9 mouse cellular contexts compared by ENCODE assay signal in the genomic region with DNA sequence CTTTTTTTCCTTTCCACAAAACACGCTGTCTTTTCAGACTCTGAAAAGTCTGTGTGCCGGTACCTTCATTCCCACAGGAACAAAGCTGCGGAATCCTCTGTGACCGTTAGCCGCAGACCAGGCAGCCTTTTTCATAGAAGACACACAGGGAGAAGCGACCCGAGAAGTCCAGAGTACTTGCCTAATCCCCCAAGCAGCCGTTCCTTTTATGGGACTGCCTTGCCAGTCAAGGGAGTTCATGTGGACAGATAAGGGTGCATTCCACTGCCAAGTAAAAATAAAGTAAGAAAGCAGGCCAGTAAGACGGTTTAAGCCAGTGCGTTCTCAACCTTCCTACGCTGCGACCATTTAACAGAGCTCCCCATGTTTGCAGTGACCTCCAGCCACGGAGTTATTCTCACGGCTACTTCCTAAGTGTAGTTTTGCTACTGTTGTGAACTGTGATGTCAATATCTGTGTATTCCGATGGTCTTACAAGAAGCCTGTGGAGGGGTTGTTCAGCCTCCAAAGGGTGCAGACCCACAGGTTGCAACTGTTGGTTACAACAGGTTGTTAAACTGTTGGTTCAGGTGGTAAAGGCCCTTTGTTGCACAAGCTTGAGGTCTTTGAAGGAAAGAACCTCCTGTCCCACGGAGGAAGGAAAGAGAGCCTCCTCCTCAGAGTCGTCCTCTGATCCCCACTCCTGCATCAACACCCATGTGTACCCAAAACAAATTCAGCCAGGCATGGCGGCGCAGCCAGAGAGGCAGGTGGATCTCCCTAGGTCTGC. TPM values are rescaled to one million over a fixed set of nuclear protein-coding genes. Genes with fewer than 3 reads are reported as not detected.
A peak's percentile ranks its signal among the peaks of the same experiment; 100 is the strongest.
DNase-seq lines count a peak whose midpoint lies in the region; ATAC-seq and TF ChIP-seq lines count a peak whose summit lies in the region.
"Had no signal": no experiment of that assay in that cellular context is flagged by ENCODE, and none has a peak within 500 bp of the region (broad histone marks: within the 10 kb centered on the region; RNA-seq: fewer than 3 reads in every experiment).

No protein-coding gene starts in this region.

- no peak for TF ChIP-seq EP300 in liver, postnatal 0 days (IDR thresholded peaks at IDR 0.05; ENCODE audit: low read depth)

- peak overlapping the region; percentile 23 for H3K4me3 ChIP-seq in heart, embryonic 15.5 days
- peak overlapping the region; percentile 18; the same call in 1 of the 2 replicates for H3K4me3 ChIP-seq in G1E (ENCODE audit: low read depth, low read length)
- no peak overlapping the region for H3K4me3 ChIP-seq in embryonic fibroblast, embryonic 13.5 days (ENCODE audit: insufficient read depth, low read length)
- H3K4me3 ChIP-seq in liver, postnatal 0 days (ENCODE audit: low read depth, low read length): 0 out of 2 replicates have a peak overlapping the region, but pooled peaks have one; percentile 11
- H3K4me3 ChIP-seq: limb, embryonic 12.5 days had no signal

- no peaks in the 10 kb centered on the region for H3K36me3 ChIP-seq in heart, embryonic 15.5 days
- H3K36me3 ChIP-seq in G1E (replicated peaks): peaks cover 70% of the 10 kb centered on the region
- peaks cover 13% of the 10 kb centered on the region; the same call in 1 of the 2 replicates for H3K36me3 ChIP-seq in liver, postnatal 0 days (replicated peaks; ENCODE audit: insufficient read depth, low read length)

- TF ChIP-seq CTCF in G1E (IDR thresholded peaks at IDR 0.05; ENCODE audit: low read depth, low read length): no peak
- no peak for TF ChIP-seq CTCF in embryonic fibroblast, embryonic 13.5 days (IDR thresholded peaks at IDR 0.05; ENCODE audit: borderline replicate concordance, insufficient read depth, low read length)
- TF ChIP-seq CTCF in liver, postnatal 0 days (IDR thresholded peaks at IDR 0.05; ENCODE audit: low read depth): no peak

- H3K9ac ChIP-seq in heart, embryonic 15.5 days: peak overlapping the region; percentile 39
- H3K9ac ChIP-seq in liver, postnatal 0 days (replicated peaks): peak overlapping the region; percentile 1; the same call in 1 of the 2 replicates
- H3K9ac ChIP-seq: limb, embryonic 12.5 days had no signal

- peak overlapping the region; percentile 97 for H3K27ac ChIP-seq in heart, embryonic 15.5 days
- H3K27ac ChIP-seq in embryonic fibroblast, embryonic 13.5 days (ENCODE audit: insufficient read depth, low read length): 0 out of 2 replicates have a peak overlapping the region, but pooled peaks have one; percentile 20
- H3K27ac ChIP-seq in liver, postnatal 0 days (ENCODE audit: low read depth): peak overlapping the region; percentile 91
- H3K27ac ChIP-seq: limb, embryonic 12.5 days had no signal

- peaks cover 78% of the 10 kb centered on the region for H3K4me1 ChIP-seq in heart, embryonic 15.5 days (replicated peaks)
- peaks cover 86% of the 10 kb centered on the region for H3K4me1 ChIP-seq in G1E (ENCODE audit: insufficient read depth, low read depth, low read length)
- H3K4me1 ChIP-seq in embryonic fibroblast, embryonic 13.5 days (ENCODE audit: control insufficient read depth, insufficient read depth, low read length): peaks cover 14% of the 10 kb centered on the region
- peaks cover 71% of the 10 kb centered on the region for H3K4me1 ChIP-seq in liver, postnatal 0 days (ENCODE audit: insufficient read depth)

- 27% methylated on average over 19 of the region's 19 CpGs for WGBS in heart, embryonic 15.5 days
- WGBS in liver, postnatal 0 days (ENCODE audit: insufficient replicate concordance): 50% methylated on average over 19 of the region's 19 CpGs

- no peak; the same call in 1 of the 2 replicates for ATAC-seq in heart, embryonic 15.5 days (replicated peaks; ENCODE audit: insufficient number of reproducible peaks, insufficient read depth, low FRiP score, low read depth)
- no peak for ATAC-seq in G1E (ENCODE audit: extremely low read depth, insufficient number of reproducible peaks, low FRiP score, poor library complexity, severe bottlenecking)
- ATAC-seq in liver, postnatal 0 days: no peak

- DNase-seq in heart, postnatal 10 days: no peak
- no peak for DNase-seq in G1E (ENCODE audit: low spot score)
- no peak for DNase-seq in liver, postnatal 0 days
- DNase-seq in left cerebral cortex, adult 8-10 months (ENCODE audit: low spot score in 2 of 2): no peak
- DNase-seq in ovary, postnatal 36 days (ENCODE audit: low spot score): no peak
- no peak for DNase-seq in right cerebral cortex, postnatal 36 days (ENCODE audit: low spot score in 2 of 2)

- peak overlapping the region; percentile 74 for H3K4me2 ChIP-seq in heart, embryonic 15.5 days
- peak overlapping the region; percentile 31 for H3K4me2 ChIP-seq in liver, postnatal 0 days (ENCODE audit: low read depth, low read length)
- H3K4me2 ChIP-seq: limb, embryonic 12.5 days had no signal

- H3K27me3 ChIP-seq in heart, embryonic 15.5 days: no peaks in the 10 kb centered on the region
- no peaks in the 10 kb centered on the region for H3K27me3 ChIP-seq in G1E (ENCODE audit: insufficient read depth, low read length)
- no peaks in the 10 kb centered on the region for H3K27me3 ChIP-seq in liver, postnatal 0 days (ENCODE audit: insufficient read depth, low read length)
- H3K27me3 ChIP-seq: limb, embryonic 12.5 days had no signal

- intact Hi-C loops in heart, postnatal 10 days (cut with DNase I): no loop called here

- TF ChIP-seq POLR2A in embryonic fibroblast, embryonic 13.5 days (IDR thresholded peaks at IDR 0.05; ENCODE audit: low read depth, low read length): no peak

- H3K9me3 ChIP-seq in heart, embryonic 15.5 days (replicated peaks): no peaks in the 10 kb centered on the region
- no peaks in the 10 kb centered on the region for H3K9me3 ChIP-seq in G1E (replicated peaks)
- no peaks in the 10 kb centered on the region for H3K9me3 ChIP-seq in liver, postnatal 0 days (ENCODE audit: low read length)
- H3K9me3 ChIP-seq: limb, embryonic 12.5 days had no signal

RNA-seq across cellular contexts. Expression of a gene that starts 4.2 kb away (rescaled TPM):
- polyA plus RNA-seq in heart, embryonic 15.5 days (2015; fragmentation: Nextera tagmentation; extraction: Ambion mirVana): 49.9 and 56.0 TPM in 2 replicates
- total RNA-seq in heart, postnatal 10 days (2021): 10 to 100 TPM; 38.0 to 46.7 TPM
- total RNA-seq in G1E (2014; fragmentation: Nextera tagmentation) (55.7 and 64.1 TPM in 2 replicates), G1E (2017) (26.2 and 27.5 TPM in 2 replicates)
- 135 and 192 TPM in 2 replicates for polyA plus RNA-seq in G1E (2012)
- polyA plus RNA-seq in embryonic fibroblast, embryonic 13.5 days (2011; ENCODE audit: insufficient read length, low read depth, missing spikeins): 12.6 and 13.1 TPM in 2 replicates
- 16.4 and 17.6 TPM in 2 replicates for polyA plus RNA-seq in liver, postnatal 0 days (2015; fragmentation: Nextera tagmentation; extraction: Ambion mirVana)
- 10 to 100 TPM; 35.5 to 47.5 (median 42.3) TPM for total RNA-seq in left cerebral cortex, adult 8-10 months (2022)

RNA-seq across cellular contexts. Expression of a gene that starts 54.5 kb away (rescaled TPM):
- 6.6 and 9.7 TPM in 2 replicates for polyA plus RNA-seq in heart, embryonic 15.5 days (2015; fragmentation: Nextera tagmentation; extraction: Ambion mirVana)
- 10 to 100 TPM; 26.1 to 41.6 TPM for total RNA-seq in heart, postnatal 10 days (2021)
- total RNA-seq in G1E (2014; fragmentation: Nextera tagmentation) (14.2 and 21.7 TPM in 2 replicates), G1E (2017) (5.6 and 7.9 TPM in 2 replicates)
- polyA plus RNA-seq in G1E (2012): 14.9 and 16.5 TPM in 2 replicates
- 5.9 and 6.2 TPM in 2 replicates for polyA plus RNA-seq in embryonic fibroblast, embryonic 13.5 days (2011; ENCODE audit: insufficient read length, low read depth, missing spikeins)
- polyA plus RNA-seq in liver, postnatal 0 days (2015; fragmentation: Nextera tagmentation; extraction: Ambion mirVana): 10.1 and 13.5 TPM in 2 replicates
- total RNA-seq in left cerebral cortex, adult 8-10 months (2022): 10 to 100 TPM; 59.9 to 72.4 (median 63.5) TPM

Comparison
In these comparisons a context has a peak if more than half of its experiments do, and no peak if none do; other contexts are left out.
1. H3K27ac ChIP-seq: peak in every context shown above with its lines; median percentile 97 in heart, embryonic 15.5 days; 91 in liver, postnatal 0 days; 20 in embryonic fibroblast, embryonic 13.5 days.